Mouse (Mus musculus) myocyte (in vitro differentiated cells): ENCODE measurements at regions not wholly inside any gene's neighbourhood (a gene's known extent, or its start where the extent isn't known, plus 50 kb on each side); places are given as distances from the start of the nearest gene placed in this dataset.

Experiments used
- H3K27me3 ChIP-seq: one replicate; pipeline ENCODE4 v1.6.1; 2011; ENCODE audit not compliant: control insufficient read depth, insufficient read depth, insufficient read length
- H3K36me3 ChIP-seq: one replicate; pipeline ENCODE4 v1.6.1; 2011; ENCODE audit not compliant: control insufficient read depth, insufficient read depth
- H3K4me2 ChIP-seq: one replicate; pipeline ENCODE4 v1.6.1; 2011; ENCODE audit warnings: low read depth, control low read depth
- H3K4me3 ChIP-seq: one replicate; pipeline ENCODE4 v1.5.1; 2011; ENCODE audit warnings: mild to moderate bottlenecking, control low read depth, moderate library complexity
- H3K79me2 ChIP-seq: one replicate; pipeline ENCODE4 v1.6.1; 2011; ENCODE audit not compliant: control insufficient read depth, insufficient read depth
- H3ac ChIP-seq: one replicate; pipeline ENCODE4 v1.6.1; 2011; ENCODE audit not compliant: control insufficient read depth, insufficient read length
- CEBPB ChIP-seq: IDR thresholded peaks from 2 replicates; pipeline ENCODE4 v1.6.1; 2011; ENCODE audit warnings: mild to moderate bottlenecking, moderate library complexity; ENCODE audit not compliant: poor library complexity, insufficient read depth, severe bottlenecking
- E2F4 ChIP-seq: IDR thresholded peaks from one replicate; pipeline ENCODE4 v1.6.1; 2011; ENCODE audit warnings: mild to moderate bottlenecking, control low read depth, moderate library complexity; ENCODE audit not compliant: insufficient read depth
- MAX ChIP-seq: IDR thresholded peaks from one replicate; pipeline ENCODE4 v1.6.1; 2011; ENCODE audit warnings: low read depth, mild to moderate bottlenecking, control low read depth
- MYOD1 ChIP-seq, 3 experiments: IDR thresholded peaks; one replicate each; pipeline ENCODE4 v1.6.1; 2011; ENCODE audit warnings: control low read depth in 2 of 3, low read depth in 2 of 3, mild to moderate bottlenecking in 2 of 3, moderate library complexity in 1 of 3; ENCODE audit not compliant: insufficient read length in 2 of 3, control insufficient read depth in 1 of 3
- MYOG ChIP-seq, 3 experiments: IDR thresholded peaks; one replicate each; pipeline ENCODE4 v1.6.1; 2011; ENCODE audit warnings: control low read depth in 2 of 3, low read depth in 2 of 3, mild to moderate bottlenecking in 2 of 3; ENCODE audit not compliant: insufficient read length in 2 of 3, control insufficient read depth in 1 of 3, insufficient read depth in 1 of 3
- POLR2A ChIP-seq: IDR thresholded peaks from one replicate; pipeline ENCODE4 v1.6.1; 2011; ENCODE audit warnings: low read depth, mild to moderate bottlenecking, control low read depth, moderate library complexity; ENCODE audit not compliant: insufficient read length
- POLR2AphosphoS2 ChIP-seq: IDR thresholded peaks from one replicate; pipeline ENCODE4 v1.6.1; 2011; ENCODE audit warnings: low read depth, control low read depth; ENCODE audit not compliant: insufficient read length
- REST ChIP-seq: IDR thresholded peaks from one replicate; pipeline ENCODE4 v1.6.1; 2011; ENCODE audit warnings: mild to moderate bottlenecking, control low read depth, moderate library complexity; ENCODE audit not compliant: insufficient read depth, insufficient read length
- SRF ChIP-seq: IDR thresholded peaks from one replicate; pipeline ENCODE4 v1.6.1; 2011; ENCODE audit warnings: low read depth; ENCODE audit not compliant: control insufficient read depth, insufficient read length
- TCF12 ChIP-seq: IDR thresholded peaks from one replicate; pipeline ENCODE4 v1.6.1; 2011; ENCODE audit warnings: mild to moderate bottlenecking, control low read depth; ENCODE audit not compliant: poor library complexity, insufficient read depth, severe bottlenecking
- TCF3 ChIP-seq: IDR thresholded peaks from one replicate; pipeline ENCODE4 v1.6.1; 2011; ENCODE audit warnings: low read depth, control low read depth; ENCODE audit not compliant: insufficient read length
- USF1 ChIP-seq: IDR thresholded peaks from one replicate; pipeline ENCODE4 v1.6.1; 2011; ENCODE audit warnings: low read depth, mild to moderate bottlenecking, control low read depth, moderate library complexity

- H3K27me3 ChIP-seq: no peaks in the 10 kb centered on the region
- no peak for TF ChIP-seq REST
- TF ChIP-seq MYOD1 (IDR thresholded peaks at IDR 0.05; ENCODE audit: control insufficient read depth in 1 of 3, insufficient read length in 2 of 3, low read depth in 2 of 3): no peak
- H3K4me2 ChIP-seq: no peak overlapping the region
- no peak overlapping the region for H3ac ChIP-seq
- no peaks in the 10 kb centered on the region for H3K79me2 ChIP-seq
- H3K4me3 ChIP-seq: no peak overlapping the region
- H3K36me3 ChIP-seq: no peaks in the 10 kb centered on the region
Observed at GRCm38 (mm10) chr13:52268279-52268678, 262.8 kb downstream of the Diras2 start.

- H3K4me2 ChIP-seq: no peak overlapping the region
- H3K4me3 ChIP-seq: no peak overlapping the region
- H3K79me2 ChIP-seq: no peaks in the 10 kb centered on the region
- H3ac ChIP-seq: no peak overlapping the region
- TF ChIP-seq MYOG (IDR thresholded peaks at IDR 0.05; ENCODE audit: control insufficient read depth in 1 of 3, insufficient read depth in 1 of 3, insufficient read length in 2 of 3, low read depth in 2 of 3) (peak in 2 of 3 experiments; percentile 10 to 82), CEBPB (no peak), TCF3 (peak; percentile 14), TCF12 (peak; percentile 4), POLR2A (no peak)
- H3K27me3 ChIP-seq: no peaks in the 10 kb centered on the region
- no peaks in the 10 kb centered on the region for H3K36me3 ChIP-seq
Observed at GRCm38 (mm10) chr13:52273502-52274246, 257.4 kb downstream of the Diras2 start.

DNA sequence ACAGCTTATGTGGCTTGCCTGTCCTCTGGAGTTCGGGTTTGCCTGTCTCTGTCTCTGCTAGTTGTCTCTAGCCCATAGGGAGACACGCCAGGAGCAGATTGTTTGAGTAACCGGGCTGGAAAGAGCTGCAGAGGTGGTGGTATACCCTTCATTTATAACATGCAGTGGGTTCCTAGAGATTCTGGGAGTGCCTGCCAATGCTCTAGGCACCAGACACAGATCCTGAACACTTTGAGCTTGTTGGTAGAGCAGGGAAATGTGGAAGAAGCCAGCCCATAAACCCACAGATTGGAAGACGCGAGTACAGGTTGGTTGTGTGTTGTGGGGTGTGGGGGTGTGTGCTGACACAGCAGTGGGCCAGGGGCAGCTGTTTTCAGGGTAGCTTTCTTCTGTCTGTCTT, 255.9 kb downstream of the Diras2 start:
- no peaks in the 10 kb centered on the region for H3K36me3 ChIP-seq
- TF ChIP-seq TCF12: no peak
- TF ChIP-seq E2F4: no peak
- no peak for TF ChIP-seq SRF
- no peak for TF ChIP-seq CEBPB
- TF ChIP-seq POLR2A: no peak
- TF ChIP-seq MAX: no peak
- no peak for TF ChIP-seq USF1
- no peak for TF ChIP-seq POLR2AphosphoS2
- H3K27me3 ChIP-seq: no peaks in the 10 kb centered on the region
- H3ac ChIP-seq: no peak overlapping the region
- H3K4me3 ChIP-seq: no peak overlapping the region
- no peak overlapping the region for H3K4me2 ChIP-seq
- H3K79me2 ChIP-seq: no peaks in the 10 kb centered on the region

GRCm38 (mm10) chr13:52275675-52276074, 255.4 kb downstream of the Diras2 start:
- TF ChIP-seq MYOG (IDR thresholded peaks at IDR 0.05; ENCODE audit: control insufficient read depth in 1 of 3, insufficient read depth in 1 of 3, insufficient read length in 2 of 3, low read depth in 2 of 3) (no peak), MAX (no peak), CEBPB (no peak), USF1 (no peak), POLR2A (no peak), MYOD1 (IDR thresholded peaks at IDR 0.05; ENCODE audit: control insufficient read depth in 1 of 3, insufficient read length in 2 of 3, low read depth in 2 of 3) (no peak), TCF3 (no peak), REST (no peak), POLR2AphosphoS2 (no peak), E2F4 (no peak)
- H3ac ChIP-seq: no peak overlapping the region
- H3K4me3 ChIP-seq: no peak overlapping the region
- no peak overlapping the region for H3K4me2 ChIP-seq
- no peaks in the 10 kb centered on the region for H3K27me3 ChIP-seq
- no peaks in the 10 kb centered on the region for H3K36me3 ChIP-seq
- no peaks in the 10 kb centered on the region for H3K79me2 ChIP-seq

DNA sequence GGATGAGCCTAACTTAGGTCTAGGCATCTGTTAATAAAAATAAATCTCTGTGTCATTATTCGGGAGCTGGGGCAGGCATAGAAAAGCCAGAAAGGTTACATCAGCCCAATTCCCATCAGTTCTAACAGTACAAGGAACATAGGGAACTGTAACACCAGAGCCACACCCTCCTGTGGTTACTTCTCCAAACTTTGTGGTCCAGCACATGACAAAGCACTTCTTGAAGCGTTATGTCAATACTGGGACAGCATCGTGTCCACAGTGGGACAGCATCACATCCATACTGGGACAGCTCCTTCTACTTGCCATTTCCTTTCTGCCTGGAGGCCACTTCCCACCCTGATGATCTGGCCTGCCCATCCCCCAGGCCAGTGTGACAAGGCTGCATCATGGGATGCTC, 253.9 kb downstream of the Diras2 start:
- no peaks in the 10 kb centered on the region for H3K79me2 ChIP-seq

More for the DNA sequence above, 253.9 kb downstream of the Diras2 start:
- no peak for TF ChIP-seq SRF
- TF ChIP-seq POLR2AphosphoS2: no peak
- TF ChIP-seq USF1: peak; percentile 2
- peak; percentile 56 for TF ChIP-seq MAX
- no peak for TF ChIP-seq REST
- no peak for TF ChIP-seq POLR2A
- TF ChIP-seq CEBPB: peak; percentile 50; the same call in 1 of the 2 replicates
- no peak for TF ChIP-seq E2F4
- no peak for TF ChIP-seq TCF3
- no peak for TF ChIP-seq TCF12
- no peak for TF ChIP-seq MYOG (IDR thresholded peaks at IDR 0.05; ENCODE audit: control insufficient read depth in 1 of 3, insufficient read depth in 1 of 3, insufficient read length in 2 of 3, low read depth in 2 of 3)
- Histone ChIP-seq H3K4me3 (no peak overlapping the region), H3K4me2 (peak overlapping the region; percentile 51), H3ac (no peak overlapping the region), H3K36me3 (no peaks in the 10 kb centered on the region), H3K27me3 (no peaks in the 10 kb centered on the region)
